Mouse (Mus musculus) heart, embryonic 16.5 days (tissue): ENCODE measurements around the gene Rem1. TPM values are rescaled to one million over a fixed set of nuclear protein-coding genes. Genes with fewer than 3 reads are reported as not detected.
A peak's percentile ranks its signal among the peaks of the same experiment; 100 is the strongest.

Experiments
- ATAC-seq: fragments of 200-750 bp; cut with Nextera tagmentation; replicated peaks from 2 replicates; pipeline ENCODE4 v1.8.0; 2017; ENCODE audit warnings: moderate number of reproducible peaks; ENCODE audit not compliant: insufficient read depth, low FRiP score; ENCODE audit errors: extremely low read depth
- H3K27ac ChIP-seq: fragments of 300-500 bp; sonication (generic); 2 replicates; pipeline ENCODE4 v1.5.1; 2014; ENCODE audit warnings: mild to moderate bottlenecking, low read length, control low read depth, moderate library complexity
- H3K27me3 ChIP-seq: fragments of 300-500 bp; sonication (generic); 2 replicates; pipeline ENCODE4 v1.6.1; 2014; ENCODE audit warnings: low read length, mixed read lengths; ENCODE audit not compliant: control insufficient read depth, insufficient read depth
- H3K36me3 ChIP-seq: fragments of 300-500 bp; sonication (generic); 2 replicates; pipeline ENCODE4 v1.6.1; 2014; ENCODE audit not compliant: control insufficient read depth, insufficient read depth
- H3K4me1 ChIP-seq: fragments of 300-500 bp; sonication (generic); 2 replicates; pipeline ENCODE4 v1.6.1; 2014; ENCODE audit warnings: low read length, mixed read lengths; ENCODE audit not compliant: control insufficient read depth, insufficient read depth
- H3K4me2 ChIP-seq: fragments of 300-500 bp; sonication (generic); 2 replicates; pipeline ENCODE4 v1.6.1; 2014; ENCODE audit warnings: low read depth, mild to moderate bottlenecking, control low read depth, low read length
- H3K4me3 ChIP-seq: fragments of 300-500 bp; sonication (generic); 2 replicates; pipeline ENCODE4 v1.5.1; 2014; ENCODE audit warnings: mild to moderate bottlenecking, control low read depth, low read length
- H3K9ac ChIP-seq: fragments of 300-500 bp; sonication (generic); 2 replicates; pipeline ENCODE4 v1.6.1; 2014; ENCODE audit warnings: low read length, control low read depth
- H3K9me3 ChIP-seq: fragments of 300-500 bp; sonication (generic); replicated peaks from 2 replicates; pipeline ENCODE4 v1.6.1; 2016; ENCODE audit warnings: low read length; ENCODE audit not compliant: control insufficient read depth
- WGBS: fragments of 180-500 bp; shearing (Covaris S2); extraction: QIAGEN DNeasy Blood & Tissue Kit; methylation state at CpG from one replicate; pipeline ENCODE4 v1.1.7; 2014; 5-methylcytosine and 5-hydroxymethylcytosine counted together
- polyA plus RNA-seq: library from polyadenylated mRNA; unstranded; fragments of >200 nt; fragmentation: Nextera tagmentation; extraction: Ambion mirVana; gene quantifications from 2 replicates; pipeline ENCODE4 v1.2.1, GENCODE M21; 2015

Rem1 gene
- polyA plus RNA-seq, 1 experiment from 2014 or later: 12.8 TPM

DNA sequence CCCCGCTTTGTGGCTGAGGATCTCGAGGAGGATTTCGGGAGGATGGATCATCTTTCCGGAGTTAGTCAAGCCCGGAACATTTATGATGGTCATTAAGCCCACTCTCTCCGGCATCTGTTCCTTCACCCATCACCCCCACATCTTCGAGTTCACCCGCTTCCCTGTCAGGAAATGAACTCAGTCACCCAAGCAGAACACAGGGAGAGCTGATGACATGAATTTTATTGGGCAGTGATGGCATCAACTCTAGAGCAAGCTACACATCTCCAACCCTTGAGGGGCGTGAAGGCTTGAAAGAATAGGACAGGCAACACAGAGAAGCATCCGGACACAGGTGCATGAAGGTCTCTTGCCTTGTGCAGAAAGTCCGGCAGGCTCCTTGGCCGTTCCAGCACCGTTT lies 4.6 kb upstream of the Rem1 start:
- ATAC-seq: no peak
- Histone ChIP-seq H3K9ac (no peak overlapping the region), H3K27ac (no peak overlapping the region), H3K4me1 (peaks cover 9% of the 10 kb centered on the region), H3K27me3 (peaks cover 16% of the 10 kb centered on the region), H3K9me3 (no peaks in the 10 kb centered on the region), H3K4me3 (no peak overlapping the region), H3K36me3 (no peaks in the 10 kb centered on the region), H3K4me2 (no peak overlapping the region)
- 78% methylated on average over 13 of the region's 13 CpGs for WGBS

DNA sequence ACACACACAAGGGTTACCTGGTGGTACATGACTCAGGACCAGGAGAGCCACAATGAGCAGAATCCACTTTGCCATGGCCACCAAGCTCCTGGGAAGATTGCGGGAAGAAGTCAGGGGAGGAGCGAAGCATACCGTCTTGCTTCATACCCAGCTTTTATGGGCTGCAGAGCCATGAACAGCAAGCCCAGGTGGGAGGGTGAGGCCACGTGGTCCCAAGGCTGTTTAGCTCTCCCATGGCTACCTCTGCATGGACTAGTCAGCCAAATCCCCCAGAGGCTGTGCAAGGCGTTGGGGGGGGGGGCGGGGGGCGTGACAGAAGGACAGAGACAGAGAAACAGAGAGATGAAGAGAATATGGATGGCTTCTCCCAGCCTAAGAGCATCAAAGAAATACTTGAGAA lies 3.8 kb upstream of the Rem1 start, which contains the start of gene Defb25:
Defb25 (minus strand) TSS at position 101 of the 400 bp plus-strand sequence.
- peaks cover 19% of the 10 kb centered on the region for H3K27me3 ChIP-seq
- peaks cover 9% of the 10 kb centered on the region for H3K4me1 ChIP-seq
- H3K27ac ChIP-seq: no peak within 1 kb of the TSS
- 79% methylated on average over 7 of the region's 7 CpGs for WGBS
- H3K36me3 ChIP-seq: no peaks in the 10 kb centered on the region
- no peak within 1 kb of the TSS for H3K4me2 ChIP-seq
- no peak for ATAC-seq
- no peak within 1 kb of the TSS for H3K4me3 ChIP-seq
- no peaks in the 10 kb centered on the region for H3K9me3 ChIP-seq
- no peak within 1 kb of the TSS for H3K9ac ChIP-seq

DNA sequence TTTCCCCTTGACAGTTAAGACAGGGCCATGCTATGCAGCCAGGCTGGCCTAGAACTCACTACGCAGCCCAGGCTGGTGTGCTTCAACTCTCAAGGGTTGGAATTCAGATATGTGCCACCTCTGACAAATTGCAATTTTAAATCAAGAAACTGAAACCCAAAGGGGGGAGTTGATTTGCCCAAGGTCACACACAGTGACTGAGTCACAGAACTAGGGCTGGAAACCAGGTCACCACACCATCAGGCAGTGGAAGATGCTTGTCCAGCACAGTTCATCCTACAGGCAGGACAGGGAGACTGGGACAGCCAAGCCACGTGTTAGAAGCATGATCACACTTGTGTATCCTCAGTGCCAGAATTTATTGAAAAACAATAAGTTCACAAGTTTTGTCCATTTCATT lies 2.2 kb upstream of the Rem1 start:
- WGBS: 77% methylated on average over 2 of the region's 2 CpGs
- peaks cover 9% of the 10 kb centered on the region for H3K4me1 ChIP-seq
- no peak overlapping the region for H3K9ac ChIP-seq
- H3K4me2 ChIP-seq: no peak overlapping the region
- H3K9me3 ChIP-seq: no peaks in the 10 kb centered on the region
- no peaks in the 10 kb centered on the region for H3K36me3 ChIP-seq
- no peak overlapping the region for H3K27ac ChIP-seq
- peaks cover 28% of the 10 kb centered on the region for H3K27me3 ChIP-seq
- H3K4me3 ChIP-seq: no peak overlapping the region
- ATAC-seq: no peak

DNA sequence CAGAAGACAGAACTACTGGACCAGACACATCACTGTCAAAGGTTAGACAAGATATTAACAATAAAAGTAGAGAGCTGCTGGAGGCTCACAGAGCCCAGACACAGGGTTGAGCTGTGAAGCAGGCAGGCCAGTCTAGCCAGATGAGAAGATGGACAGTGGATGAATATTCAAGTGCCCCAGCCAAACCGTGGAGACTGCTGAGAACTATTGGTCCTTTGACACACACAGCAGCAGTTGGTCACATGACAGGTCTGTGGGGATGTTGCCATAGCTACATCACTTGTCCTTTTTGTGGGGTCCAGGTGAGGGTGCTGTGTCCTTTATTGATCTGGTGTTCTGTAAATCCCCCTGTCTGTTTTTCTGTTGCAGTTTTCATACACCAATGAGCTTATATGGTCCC lies 1.5 kb upstream of the Rem1 start:
- ATAC-seq: no peak
- H3K36me3 ChIP-seq: no peaks in the 10 kb centered on the region
- H3K4me1 ChIP-seq: peaks cover 9% of the 10 kb centered on the region
- no peak overlapping the region for H3K4me2 ChIP-seq
- peaks cover 28% of the 10 kb centered on the region for H3K27me3 ChIP-seq
- H3K9ac ChIP-seq: no peak overlapping the region
- no peaks in the 10 kb centered on the region for H3K9me3 ChIP-seq
- WGBS: 15% methylated on average over 1 of the region's 1 CpGs
- H3K27ac ChIP-seq: no peak overlapping the region
- H3K4me3 ChIP-seq: no peak overlapping the region

DNA sequence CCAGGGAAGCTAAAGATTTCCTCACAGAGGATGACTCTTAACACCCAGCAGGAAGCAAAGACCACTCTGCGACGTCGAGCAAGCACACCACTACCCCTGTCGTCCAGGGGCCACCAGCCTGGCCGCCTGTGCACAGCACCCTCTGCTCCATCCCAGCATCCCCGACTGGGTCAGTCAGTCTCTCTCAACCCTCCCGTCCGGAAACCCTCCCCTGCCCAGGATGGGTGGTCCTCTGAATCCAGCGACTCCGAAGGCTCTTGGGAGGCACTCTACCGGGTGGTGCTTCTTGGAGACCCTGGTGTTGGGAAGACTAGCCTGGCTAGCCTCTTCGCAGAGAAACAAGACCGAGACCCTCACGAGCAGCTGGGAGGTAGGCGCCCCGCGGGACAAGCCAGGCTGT lies 1.3 kb downstream of the Rem1 start:
- no peak overlapping the region for H3K27ac ChIP-seq
- WGBS: 38% methylated on average over 17 of the region's 17 CpGs
- no peak for ATAC-seq
- H3K27me3 ChIP-seq: peaks cover 28% of the 10 kb centered on the region
- H3K4me3 ChIP-seq: peak overlapping the region; percentile 61
- H3K4me1 ChIP-seq: peaks cover 14% of the 10 kb centered on the region
- no peaks in the 10 kb centered on the region; the same call in 1 of the 2 replicates for H3K36me3 ChIP-seq
- H3K9ac ChIP-seq: peak overlapping the region; percentile 76; the same call in 1 of the 2 replicates
- no peaks in the 10 kb centered on the region for H3K9me3 ChIP-seq
- H3K4me2 ChIP-seq: peak overlapping the region; percentile 74

DNA sequence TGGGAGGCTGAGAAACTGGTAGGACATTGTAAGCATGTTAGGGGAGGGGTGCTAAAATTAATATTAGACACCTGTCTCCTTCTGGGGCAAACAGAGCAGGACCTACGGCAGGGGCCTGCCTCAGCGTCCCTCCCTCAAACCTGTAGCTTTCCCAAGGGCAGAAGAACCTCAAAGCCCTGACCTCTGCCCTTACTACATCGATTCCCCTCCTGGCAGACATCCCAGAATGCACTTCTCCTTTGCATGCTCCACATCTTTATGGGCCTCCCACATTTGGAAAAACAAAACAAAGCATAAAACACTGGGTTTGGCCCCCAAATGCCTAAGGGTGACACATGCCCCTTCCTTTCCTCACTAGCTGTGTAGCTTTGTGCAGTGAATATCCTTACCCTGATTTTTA lies 2.5 kb downstream of the Rem1 start:
- Histone ChIP-seq H3K27ac (no peak overlapping the region), H3K27me3 (peaks cover 28% of the 10 kb centered on the region), H3K9ac (no peak overlapping the region), H3K4me1 (peaks cover 17% of the 10 kb centered on the region), H3K4me3 (peak overlapping the region; percentile 6; the same call in 1 of the 2 replicates), H3K4me2 (peak overlapping the region; percentile 74), H3K9me3 (no peaks in the 10 kb centered on the region), H3K36me3 (no peaks in the 10 kb centered on the region; the same call in 1 of the 2 replicates)
- ATAC-seq: no peak
- 60% methylated on average over 3 of the region's 3 CpGs for WGBS

DNA sequence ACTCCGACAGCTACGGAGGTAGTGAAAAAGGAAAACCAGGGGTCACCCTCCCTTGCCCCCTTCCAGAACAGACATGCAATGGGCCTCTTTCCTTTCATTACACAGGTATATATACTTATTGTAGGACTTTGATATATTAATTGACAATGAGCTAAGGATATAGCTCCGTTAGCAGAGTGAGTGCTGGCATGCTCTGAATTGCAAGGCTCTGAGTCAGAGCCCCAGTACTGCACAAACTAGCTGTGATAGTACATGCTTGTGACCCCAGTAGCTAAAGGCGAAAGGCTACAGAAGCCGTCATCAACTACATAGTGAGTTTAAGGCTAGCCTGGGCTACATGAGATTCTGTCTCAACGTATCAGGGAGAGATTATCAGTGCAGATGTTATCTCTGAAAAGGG lies 3.2 kb downstream of the Rem1 start:
- Histone ChIP-seq H3K36me3 (no peaks in the 10 kb centered on the region; the same call in 1 of the 2 replicates), H3K4me2 (peak overlapping the region; percentile 74; the same call in 1 of the 2 replicates), H3K27ac (no peak overlapping the region), H3K9ac (no peak overlapping the region), H3K9me3 (no peaks in the 10 kb centered on the region), H3K4me3 (no peak overlapping the region), H3K27me3 (peaks cover 30% of the 10 kb centered on the region), H3K4me1 (peaks cover 17% of the 10 kb centered on the region)
- ATAC-seq: no peak
- 65% methylated on average over 6 of the region's 6 CpGs for WGBS

DNA sequence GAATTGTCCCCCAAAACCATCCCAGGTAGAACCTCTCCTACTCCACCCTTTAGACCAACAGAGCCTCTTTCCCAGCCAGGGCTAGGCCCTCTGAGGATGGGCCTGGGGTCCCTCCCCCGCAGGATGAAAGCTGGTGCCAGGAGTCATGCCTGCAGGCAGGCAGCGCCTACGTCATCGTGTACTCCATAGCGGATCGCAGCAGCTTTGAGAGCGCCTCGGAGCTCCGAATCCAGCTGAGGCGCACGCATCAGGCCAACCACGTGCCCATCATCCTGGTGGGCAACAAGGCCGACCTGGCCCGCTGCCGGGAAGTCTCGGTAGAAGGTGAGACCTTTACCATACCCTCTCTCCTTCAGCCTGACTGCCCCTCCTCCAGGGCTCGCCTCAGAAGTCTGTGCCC lies 6.6 kb downstream of the Rem1 start:
- ATAC-seq: no peak
- H3K4me2 ChIP-seq: peak overlapping the region; percentile 46
- no peaks in the 10 kb centered on the region; the same call in 1 of the 2 replicates for H3K36me3 ChIP-seq
- H3K9me3 ChIP-seq: no peaks in the 10 kb centered on the region
- peaks cover 18% of the 10 kb centered on the region for H3K4me1 ChIP-seq
- peaks cover 7% of the 10 kb centered on the region for H3K27me3 ChIP-seq
- no peak overlapping the region; the same call in 1 of the 2 replicates for H3K27ac ChIP-seq
- peak overlapping the region; percentile 2; the same call in 1 of the 2 replicates for H3K9ac ChIP-seq
- whole genome bisulfite sequencing: 23% methylated on average over 17 of the region's 17 CpGs
- peak overlapping the region; percentile 3; the same call in 1 of the 2 replicates for H3K4me3 ChIP-seq

DNA sequence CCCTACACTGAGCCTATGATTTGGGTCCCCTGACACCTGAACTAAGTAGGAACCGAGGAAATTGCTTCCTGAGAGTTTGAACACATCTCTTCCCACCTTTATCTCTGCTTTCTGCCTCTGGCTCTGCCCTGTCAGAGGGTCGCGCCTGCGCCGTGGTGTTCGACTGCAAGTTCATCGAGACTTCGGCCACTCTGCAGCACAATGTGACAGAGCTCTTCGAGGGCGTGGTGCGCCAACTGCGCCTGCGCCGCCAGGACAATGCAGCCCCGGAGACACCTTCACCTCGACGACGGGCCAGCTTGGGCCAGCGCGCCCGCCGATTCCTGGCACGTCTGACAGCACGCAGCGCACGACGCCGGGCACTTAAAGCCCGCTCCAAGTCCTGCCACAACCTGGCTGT lies 7.6 kb downstream of the Rem1 start:
- Histone ChIP-seq H3K4me2 (no peak overlapping the region), H3K4me1 (peaks cover 18% of the 10 kb centered on the region), H3K4me3 (no peak overlapping the region), H3K36me3 (no peaks in the 10 kb centered on the region; the same call in 1 of the 2 replicates), H3K9me3 (no peaks in the 10 kb centered on the region), H3K27me3 (peaks cover 2% of the 10 kb centered on the region; the same call in 1 of the 2 replicates), H3K9ac (no peak overlapping the region), H3K27ac (no peak overlapping the region)
- no peak for ATAC-seq
- WGBS: 58% methylated on average over 29 of the region's 29 CpGs
